In the genomic region with DNA sequence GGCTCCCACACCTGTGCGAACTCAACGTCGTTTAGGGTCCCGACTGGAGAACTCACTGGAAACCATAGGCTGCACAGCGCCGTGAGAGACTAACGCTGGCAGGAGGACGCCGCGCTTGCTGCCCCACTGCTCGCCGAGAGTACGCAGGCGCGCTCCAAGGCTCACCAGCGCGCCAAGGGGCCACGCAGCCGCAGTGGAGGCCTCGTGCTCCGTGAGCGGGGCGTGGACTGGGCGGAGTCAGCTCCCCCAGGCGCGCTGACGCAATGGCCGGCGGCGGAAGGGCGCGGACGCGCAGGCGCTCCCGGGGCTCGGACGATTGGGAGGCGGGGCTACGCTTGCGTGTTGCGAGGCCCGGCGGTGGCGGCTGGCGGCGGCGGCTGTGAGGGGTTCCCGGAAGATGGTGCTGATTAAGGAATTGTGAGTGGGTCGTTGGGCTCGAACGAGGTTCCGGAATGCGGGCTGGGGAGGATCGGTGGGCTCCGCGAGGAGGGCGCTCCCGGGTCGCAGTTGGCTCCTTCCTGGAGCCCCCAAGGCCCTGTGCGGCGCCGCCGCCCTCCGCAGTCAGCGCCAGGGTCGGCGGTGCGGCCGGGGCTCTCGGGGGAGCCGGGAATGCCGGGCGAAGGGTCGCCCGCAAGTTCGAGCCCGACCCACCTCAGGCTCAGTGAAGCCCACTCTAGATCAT, we compare ENCODE assay signal across 1 mouse cellular context.
TF ChIP-seq lines count a peak whose summit lies in the region.

A gene (plus strand): TSS at position 347 of the 682 bp plus-strand sequence.

TF ChIP-seq in CH12.LX, 34 proteins besides CTCF, POLR2A, EP300 and RAD21 (continued from another document):
- peak; percentile 71 for TF ChIP-seq HCFC1 (IDR thresholded peaks at IDR 0.05; ENCODE audit: low read depth, low read length)
- TF ChIP-seq ZKSCAN1 (IDR thresholded peaks at IDR 0.05; ENCODE audit: borderline replicate concordance, low read depth, low read length) = no peak
- peak; percentile 72; the same call in 1 of the 2 replicates for TF ChIP-seq POLR2AphosphoS2 (IDR thresholded peaks at IDR 0.05; ENCODE audit: low read depth, low read length)
- TF ChIP-seq MAZ (IDR thresholded peaks at IDR 0.05; ENCODE audit: low read depth, low read length) = no peak
- TF ChIP-seq IRF4 (IDR thresholded peaks at IDR 0.05; ENCODE audit: low read depth, low read length) = no peak
- TF ChIP-seq NRF1 (IDR thresholded peaks at IDR 0.05; ENCODE audit: low read depth, low read length) = peak; percentile 96
- TF ChIP-seq E2F4 (IDR thresholded peaks at IDR 0.05; ENCODE audit: insufficient replicate concordance, low read depth, low read length) = peak; percentile 48; the same call in 1 of the 2 replicates
- TF ChIP-seq TBP (conservative IDR thresholded peaks at IDR 0.05; ENCODE audit: low read depth, low read length) = 0 out of 2 replicates have a peak, but pooled peaks have one; percentile 52
- peak; percentile 74; the same call in 1 of the 2 replicates for TF ChIP-seq SIN3A (IDR thresholded peaks at IDR 0.05; ENCODE audit: low read length)
- TF ChIP-seq ELF1 (IDR thresholded peaks at IDR 0.05; ENCODE audit: low read depth, low read length) = peak; percentile 86
- peak; percentile 56; the same call in 1 of the 2 replicates for TF ChIP-seq ZMIZ1 (IDR thresholded peaks at IDR 0.05; ENCODE audit: low read depth, low read length)
- TF ChIP-seq PAX5 (IDR thresholded peaks at IDR 0.05; ENCODE audit: low read length) = no peak
- TF ChIP-seq KAT2A (IDR thresholded peaks at IDR 0.05; ENCODE audit: insufficient replicate concordance, low read length) = 0 out of 2 replicates have a peak, but pooled peaks have one; percentile 50
- no peak for TF ChIP-seq MAFK (IDR thresholded peaks at IDR 0.05; ENCODE audit: insufficient replicate concordance, low read length)
- peak; percentile 11; the same call in 1 of the 2 replicates for TF ChIP-seq MYC (IDR thresholded peaks at IDR 0.05; ENCODE audit: low read depth, low read length)
- TF ChIP-seq MAX (IDR thresholded peaks at IDR 0.05; ENCODE audit: low read length) = peak; percentile 27; the same call in 1 of the 2 replicates
